Mouse (Mus musculus) A20 (cell line): ENCODE measurements around the gene Dmkn.
"Not testable (repeated sequence)": the region's sequence is repeated elsewhere in the genome, so short reads cannot be mapped to it uniquely, and the experiment has no call there.

Experiments
- DNase-seq: peaks from one replicate; pipeline ENCODE4 v3.0.0-alpha.2; 2011; ENCODE audit warnings: low read depth, low spot score

The Dmkn gene

DNA sequence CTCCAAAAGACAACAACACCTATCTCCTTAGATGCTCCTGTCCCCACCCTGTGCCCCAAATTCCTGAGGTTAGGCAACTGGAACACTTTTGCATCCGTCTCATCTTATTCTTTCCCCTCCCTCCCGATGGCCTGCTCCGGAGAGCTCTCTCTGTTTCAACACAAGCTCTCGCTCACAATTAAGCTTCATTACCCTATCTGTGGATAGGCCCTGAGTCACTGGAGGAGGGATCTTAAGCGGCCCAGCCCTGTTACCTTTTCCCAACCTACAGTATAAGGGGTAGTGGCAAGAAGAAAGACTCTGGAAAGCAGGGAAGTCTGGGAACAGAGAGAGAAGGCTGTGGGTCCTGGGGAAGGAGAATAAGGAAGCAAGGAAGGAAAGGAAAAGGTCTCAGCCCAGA is at the start of gene Dmkn:
Gene Dmkn (plus strand): TSS at position 301 of the 400 bp plus-strand sequence.
- DNase-seq = no peak

DNA sequence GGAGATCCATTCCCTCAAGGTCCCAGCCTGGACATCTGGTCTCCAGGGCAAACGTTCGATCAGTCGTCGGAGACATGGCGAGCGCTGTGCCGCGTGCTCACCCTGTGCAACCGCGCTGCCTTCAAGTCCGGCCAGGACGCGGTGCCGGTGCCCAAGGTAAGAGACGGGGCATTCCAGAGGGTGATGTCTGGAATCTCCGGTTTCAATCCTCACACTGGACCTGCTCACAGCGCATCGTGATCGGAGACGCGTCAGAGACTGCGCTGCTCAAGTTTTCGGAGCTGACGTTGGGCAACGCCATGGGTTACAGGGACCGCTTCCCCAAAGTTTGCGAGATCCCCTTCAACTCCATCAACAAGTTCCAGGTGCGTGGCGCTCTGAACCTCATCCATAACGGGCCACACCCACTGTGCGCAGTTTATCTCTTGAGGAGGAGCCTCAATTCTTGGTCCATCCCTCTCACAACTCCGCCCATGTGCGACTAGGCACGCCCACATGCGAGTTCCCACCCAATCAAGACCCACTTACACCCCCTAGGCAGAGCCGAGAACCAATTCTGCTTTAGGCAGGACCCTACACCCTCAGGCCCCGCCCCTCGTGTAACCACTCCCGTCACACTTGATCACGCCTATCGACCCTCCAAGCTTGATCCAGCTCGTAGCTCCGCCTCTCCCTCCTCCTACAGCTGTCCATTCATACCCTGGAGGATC is 46.4 kb upstream of the Dmkn start:
- peak; percentile 94 for DNase-seq

DNA sequence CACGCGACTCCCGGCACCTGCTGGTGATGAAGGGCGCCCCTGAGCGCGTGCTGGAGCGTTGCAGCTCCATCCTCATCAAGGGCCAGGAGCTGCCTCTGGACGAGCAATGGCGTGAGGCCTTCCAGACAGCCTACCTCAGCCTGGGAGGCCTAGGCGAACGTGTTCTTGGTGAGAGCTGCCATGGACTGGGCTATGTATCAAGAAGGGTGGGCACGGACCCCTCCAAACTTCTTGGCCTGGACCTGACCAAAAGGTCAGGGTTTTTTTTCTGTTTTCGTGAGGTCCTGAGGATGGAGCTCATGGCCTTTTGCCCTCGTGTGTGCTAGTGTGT is 45.9 kb upstream of the Dmkn start:
- DNase-seq = no peak

DNA sequence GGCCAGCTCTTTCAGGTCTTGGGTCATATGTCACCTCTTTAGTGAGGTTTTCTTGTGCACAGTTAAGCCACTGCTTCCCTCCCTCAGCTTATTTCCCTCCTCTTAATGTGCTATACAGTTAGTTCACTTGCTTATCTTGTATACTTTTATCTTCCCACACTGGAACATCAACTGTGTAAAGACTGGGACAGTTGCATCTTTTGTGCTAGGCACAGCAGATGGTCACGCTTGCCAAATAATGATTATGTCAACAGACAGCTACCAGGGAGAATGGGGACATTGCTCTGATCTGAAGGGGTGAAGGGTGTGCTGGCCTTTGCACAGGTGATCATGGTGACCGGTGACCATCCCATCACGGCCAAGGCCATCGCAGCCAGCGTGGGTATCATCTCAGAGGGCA is 43.9 kb upstream of the Dmkn start:
- DNase-seq = no peak

DNA sequence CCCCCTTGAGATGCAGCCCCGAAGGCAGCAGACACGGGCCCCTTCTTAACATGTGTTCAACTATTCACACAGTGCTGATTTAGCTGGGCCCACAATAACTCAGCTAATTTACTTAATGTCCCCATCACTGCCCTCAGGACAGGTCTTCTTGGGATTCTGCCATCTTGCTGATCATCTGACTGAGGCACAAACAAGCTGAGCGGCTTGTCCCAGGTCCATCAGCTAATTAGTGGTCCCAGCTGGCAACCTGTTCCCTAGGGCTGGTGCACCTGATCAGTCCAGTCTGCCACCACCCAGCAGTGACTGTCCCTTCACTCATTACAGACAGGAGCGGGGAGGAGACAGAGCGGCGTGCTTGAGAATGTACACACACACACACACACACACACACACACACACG is 42.3 kb upstream of the Dmkn start:
- DNase-seq = no peak

DNA sequence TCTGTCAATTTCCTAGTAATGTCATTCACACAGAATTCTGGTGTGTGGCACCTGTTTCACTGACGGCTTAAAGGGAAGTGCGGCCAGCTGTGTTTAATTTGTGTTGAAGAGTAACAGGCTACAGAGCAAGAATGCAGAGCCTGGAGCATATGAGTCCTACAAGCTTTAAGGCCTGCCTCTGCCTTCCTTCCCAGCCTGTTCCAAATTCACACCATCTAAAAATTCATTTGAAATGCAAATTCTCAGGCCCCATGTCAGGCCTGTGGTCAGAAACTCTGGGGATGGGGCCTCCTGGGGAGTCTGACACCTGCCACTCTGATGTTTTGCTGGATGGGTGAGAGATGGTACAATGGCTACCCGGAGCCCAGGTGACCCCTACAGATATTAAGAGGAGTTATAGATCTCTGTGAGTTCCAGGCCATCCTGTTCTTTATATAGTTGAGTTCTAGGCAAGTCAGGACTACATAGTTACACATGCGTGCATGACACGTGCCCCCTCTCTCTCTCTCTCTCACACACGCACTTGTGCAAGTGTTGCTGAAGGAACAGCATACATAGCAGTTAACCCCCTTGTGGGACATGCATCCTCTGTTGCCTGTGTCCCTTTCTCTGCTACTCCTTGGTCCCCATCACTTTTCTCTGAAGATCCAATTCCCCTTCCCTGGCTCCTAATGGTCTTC is 40.1 kb upstream of the Dmkn start:
- peak; percentile 76 for DNase-seq

DNA sequence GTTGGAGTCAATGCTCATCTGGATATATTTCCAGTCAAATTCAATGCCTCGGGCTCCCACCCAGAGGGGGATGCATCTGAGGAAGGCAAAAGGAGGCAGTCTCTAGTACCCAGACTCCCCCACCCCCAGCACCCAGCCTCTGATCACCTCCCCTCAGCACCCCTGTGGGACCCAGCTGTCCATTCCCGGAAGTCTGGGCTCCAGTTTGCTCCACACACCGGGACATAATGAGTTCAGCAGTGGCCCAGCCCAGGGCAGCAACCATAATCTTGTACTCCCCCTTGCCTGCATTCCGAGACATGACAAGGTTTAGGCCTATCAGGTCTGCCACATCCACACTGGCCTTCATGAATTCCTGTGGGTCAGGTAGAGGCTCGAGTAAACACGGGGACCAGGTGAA is 35.3 kb upstream of the Dmkn start:
- DNase-seq = no peak

DNA sequence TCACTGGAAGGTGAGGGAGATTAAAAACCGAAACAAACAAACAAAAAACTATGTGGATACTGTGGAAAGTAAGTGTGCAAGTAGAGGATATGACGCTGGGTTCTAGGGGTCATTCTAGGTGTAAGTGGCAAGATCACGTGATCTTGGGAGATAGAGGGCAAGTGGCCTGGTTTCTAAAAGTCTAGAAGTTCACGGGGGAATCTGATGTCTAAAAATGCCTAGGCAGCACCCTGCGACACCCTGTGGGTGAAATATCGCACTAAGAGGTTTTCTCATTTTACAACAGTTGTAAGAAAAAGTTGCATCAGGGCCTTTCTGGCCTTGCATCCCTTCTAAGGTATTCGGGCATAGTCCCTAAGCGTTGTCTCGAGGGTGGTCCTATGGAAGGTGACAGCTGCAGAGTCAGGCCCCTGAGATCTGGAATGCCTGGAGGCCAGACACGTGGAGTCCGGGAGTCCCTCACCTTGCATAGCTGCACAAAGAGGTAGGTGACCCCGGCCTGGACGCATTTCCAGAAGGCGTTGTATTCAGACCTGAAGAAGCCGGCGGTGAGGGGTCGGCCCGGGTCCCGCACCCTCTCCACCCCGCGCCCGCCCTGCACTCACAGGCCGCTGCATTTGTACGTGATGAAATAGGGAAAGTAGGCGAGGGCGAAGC is 34.7 kb upstream of the Dmkn start:
- DNase-seq = no peak

DNA sequence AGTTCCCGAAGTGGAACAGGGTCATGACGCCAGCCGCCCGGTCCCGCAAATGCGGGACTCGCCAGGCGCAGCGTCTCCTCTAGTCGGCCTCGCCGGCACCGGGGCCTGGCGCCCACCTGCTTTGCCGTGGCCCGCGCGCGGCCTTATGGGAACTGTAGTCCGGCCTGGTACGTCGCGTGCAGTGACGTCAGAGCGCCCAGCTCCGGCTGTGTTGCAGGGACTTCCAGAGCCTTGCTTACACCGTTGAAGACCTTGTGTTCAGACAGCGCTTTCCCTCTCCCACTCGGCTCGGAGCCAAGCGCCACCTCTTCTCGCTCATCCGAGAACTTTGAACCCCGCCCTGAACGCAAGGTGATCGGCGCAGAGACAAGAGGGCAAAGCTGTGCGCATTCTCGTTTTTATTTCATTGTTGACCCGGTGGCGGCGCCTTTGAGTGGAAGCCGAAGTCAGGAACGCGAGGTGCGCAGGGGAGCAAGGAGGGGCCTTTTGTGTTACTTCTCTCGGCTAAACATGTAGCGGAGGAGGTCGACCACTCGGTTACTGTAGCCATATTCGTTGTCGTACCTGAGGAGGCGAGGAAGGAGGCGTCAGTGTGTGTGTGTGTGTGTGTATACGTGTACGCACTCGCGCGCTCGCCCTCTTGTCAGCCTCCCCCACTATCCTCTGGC is 34.0 kb upstream of the Dmkn start, which contains the start of gene Tmem147:
Gene Tmem147 (minus strand): TSS at position 145 of the 668 bp plus-strand sequence.
- peak; percentile 97 for DNase-seq

DNA sequence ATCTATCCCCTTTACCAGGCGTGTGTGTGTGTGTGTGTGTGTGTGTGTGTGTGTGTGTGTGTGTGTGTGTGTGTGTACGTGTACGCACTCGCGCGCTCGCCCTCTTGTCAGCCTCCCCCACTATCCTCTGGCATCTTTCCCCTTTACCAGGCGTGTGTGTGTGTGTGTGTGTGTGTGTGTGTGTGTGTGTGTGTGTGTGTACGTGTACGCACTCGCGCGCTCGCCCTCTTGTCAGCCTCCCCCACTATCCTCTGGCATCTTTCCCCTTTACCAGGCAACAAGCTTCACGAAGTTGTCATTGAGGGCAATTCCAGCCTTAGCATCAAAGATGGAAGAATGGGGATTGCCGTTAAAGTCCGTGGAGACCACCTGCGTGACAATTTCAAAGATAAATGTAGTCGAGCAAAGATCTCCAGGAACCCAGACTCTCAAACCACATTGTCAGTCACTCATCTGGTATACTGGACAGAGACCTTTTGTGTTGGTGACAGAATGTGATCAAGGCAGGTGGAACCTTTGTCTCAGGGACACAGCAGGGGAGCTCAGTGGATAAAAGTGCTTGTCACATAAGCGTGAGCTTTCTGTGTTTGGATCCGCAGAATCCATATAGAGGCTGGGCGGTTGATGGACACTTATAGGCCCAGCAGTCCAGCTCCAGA is 33.4 kb upstream of the Dmkn start:
- DNase-seq = peak; percentile 36

DNA sequence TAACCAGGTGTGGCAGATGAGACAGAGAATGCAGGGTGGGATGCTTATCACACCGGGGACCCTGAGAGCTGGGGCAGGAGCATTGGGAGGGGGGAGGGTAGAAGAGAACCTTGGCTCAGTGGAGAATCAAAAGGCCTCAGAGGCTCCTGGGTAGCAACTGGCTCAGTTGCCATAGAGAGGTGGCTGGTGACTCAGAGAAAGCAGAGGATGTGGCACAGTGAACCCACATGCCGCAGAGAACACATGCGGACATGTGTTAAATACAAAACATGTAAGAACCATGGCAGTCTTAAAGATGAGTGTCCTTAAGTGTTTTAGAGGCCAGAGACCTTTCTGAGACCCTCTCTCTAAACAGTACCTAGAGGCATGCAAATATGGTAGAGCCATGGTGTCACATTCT is 27.3 kb upstream of the Dmkn start:
- DNase-seq = no peak

DNA sequence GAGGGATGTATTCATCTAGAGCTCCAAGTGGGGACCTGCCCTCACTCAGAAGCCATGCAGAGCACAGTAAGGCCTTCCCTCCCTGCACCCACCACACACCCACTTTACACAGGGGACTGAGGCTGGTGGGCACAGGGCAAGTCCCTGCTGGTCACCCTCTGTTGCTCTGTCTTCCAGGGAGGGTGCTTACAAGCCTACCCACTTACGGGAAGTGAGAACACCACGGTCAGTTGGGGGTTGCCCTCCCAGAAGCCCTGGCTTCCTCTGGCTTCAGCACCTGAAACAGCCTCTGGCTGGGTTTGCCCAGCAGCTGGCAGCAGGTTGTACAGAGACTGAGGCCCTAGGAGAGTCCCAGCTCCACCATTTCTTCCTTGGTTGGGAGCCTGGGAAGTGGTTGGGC is 21.0 kb upstream of the Dmkn start:
- DNase-seq = peak; percentile 74

DNA sequence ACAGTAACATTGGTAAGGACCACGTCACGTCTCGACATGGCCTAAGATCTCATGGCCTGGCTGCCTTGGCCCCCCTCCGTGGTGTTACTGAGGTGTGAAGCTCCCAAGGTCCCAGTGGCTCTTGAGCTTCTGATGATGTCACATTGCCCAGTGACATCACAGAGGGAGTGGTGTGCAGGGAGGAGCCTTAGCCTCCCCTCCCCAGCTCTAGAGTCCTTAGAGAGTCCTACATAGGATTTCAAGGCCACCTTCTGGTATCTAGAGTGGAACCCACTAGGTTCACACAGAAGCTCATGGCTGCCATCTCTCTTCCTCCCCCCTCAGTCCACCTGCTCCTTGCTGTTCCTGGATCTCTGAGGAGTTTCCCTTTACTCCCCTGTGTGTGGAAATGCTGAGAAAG is 19.9 kb upstream of the Dmkn start, which contains the start of gene Gapdhs:
Gene Gapdhs (minus strand): TSS at position 65 of the 400 bp plus-strand sequence.
- DNase-seq = not testable (repeated sequence)

DNA sequence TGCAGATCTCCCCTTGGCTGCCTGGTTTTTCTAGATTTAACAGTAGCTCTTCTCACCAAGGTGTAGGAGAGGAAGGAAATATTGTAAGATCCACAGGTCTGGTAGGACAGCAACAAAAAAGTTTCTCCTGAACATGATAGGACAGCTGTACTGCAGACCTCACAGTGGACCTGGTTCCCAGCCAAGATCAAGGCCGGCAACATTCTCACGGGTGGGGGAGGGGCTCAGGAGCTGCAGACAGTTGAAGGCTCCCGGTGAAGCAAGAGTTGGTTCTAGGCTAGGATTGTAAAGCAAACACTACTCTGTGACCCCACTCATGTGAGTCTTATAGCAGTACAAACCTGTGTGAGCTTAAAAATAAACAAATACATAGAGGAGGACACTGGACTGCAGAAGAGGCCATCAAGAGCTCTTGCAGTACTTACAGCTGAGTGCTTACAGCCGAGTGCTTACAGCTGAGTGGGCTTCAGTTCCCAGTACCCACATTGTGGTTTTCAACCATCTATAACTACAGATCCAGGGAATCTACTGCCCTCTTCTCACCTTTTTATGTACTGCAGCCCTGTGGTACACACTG is 19.4 kb upstream of the Dmkn start:
- no peak for DNase-seq

DNA sequence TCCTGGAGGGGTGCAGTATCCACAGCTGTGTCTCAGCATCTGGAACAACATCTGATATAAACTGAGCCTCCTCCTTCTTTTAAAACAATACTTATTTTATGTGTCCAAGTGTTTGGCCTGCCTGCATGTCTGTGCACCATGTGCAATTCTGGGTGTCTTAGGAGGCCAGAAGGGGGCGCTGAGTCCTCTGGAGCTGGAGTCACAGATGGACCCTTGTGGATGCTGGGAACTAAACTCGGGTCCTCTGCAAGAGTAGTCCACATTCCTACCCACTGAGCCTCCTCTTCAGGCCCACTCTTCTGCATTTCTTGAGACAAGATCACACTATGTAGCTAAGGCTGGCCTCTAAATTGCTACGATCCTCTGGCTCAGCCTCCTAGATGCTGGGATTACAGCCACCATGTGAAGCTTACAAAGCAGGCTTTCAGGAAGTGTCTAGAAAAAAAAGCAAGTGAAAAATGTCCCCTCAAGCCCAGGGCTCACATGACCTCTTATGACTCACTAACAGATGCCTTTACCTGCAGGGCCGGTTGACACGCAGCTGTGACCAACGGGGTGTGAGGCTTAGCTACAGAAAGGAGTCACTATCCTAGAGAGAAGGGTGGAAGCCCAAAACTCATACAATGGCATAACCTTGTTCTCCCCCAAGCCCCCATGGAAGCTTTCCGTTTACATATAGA is 15.9 kb upstream of the Dmkn start:
- DNase-seq = no peak

DNA sequence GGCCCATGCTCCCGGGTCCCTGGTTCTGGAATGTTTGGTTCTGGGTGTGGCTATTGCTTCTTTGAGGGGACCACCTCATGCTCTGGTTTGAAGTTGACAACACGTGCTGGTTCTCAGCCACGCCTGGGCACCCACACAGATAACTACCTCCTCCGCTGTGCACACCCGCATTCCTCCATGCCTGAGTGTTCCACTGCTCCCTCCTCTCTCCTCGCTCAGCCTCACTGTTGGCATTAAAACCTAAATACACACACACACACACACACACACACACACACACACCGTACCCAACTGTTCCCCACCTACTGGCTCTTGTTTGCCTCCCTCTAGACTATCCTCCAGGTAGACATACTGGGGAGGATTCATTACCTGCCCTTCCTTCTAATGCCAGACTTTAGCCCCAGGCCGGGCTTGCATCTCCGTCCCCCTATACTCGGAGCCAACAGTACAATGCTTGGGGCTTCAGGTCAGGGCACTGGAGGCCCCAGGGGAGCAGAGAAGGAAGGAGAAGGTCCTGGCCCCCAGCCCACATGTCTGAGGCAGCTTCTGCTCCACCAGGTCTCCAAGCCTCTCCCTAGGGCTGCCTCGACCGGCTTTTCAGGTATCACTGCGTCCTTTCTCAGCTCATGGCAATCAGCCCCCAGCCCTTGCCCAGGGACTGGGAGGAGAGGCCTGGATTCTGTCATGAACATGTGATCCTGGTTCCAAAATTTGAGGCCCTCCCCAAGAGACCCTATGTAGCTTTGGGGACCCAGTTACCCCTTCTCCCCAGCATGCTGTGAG is 13.5 kb upstream of the Dmkn start:
- no peak for DNase-seq

DNA sequence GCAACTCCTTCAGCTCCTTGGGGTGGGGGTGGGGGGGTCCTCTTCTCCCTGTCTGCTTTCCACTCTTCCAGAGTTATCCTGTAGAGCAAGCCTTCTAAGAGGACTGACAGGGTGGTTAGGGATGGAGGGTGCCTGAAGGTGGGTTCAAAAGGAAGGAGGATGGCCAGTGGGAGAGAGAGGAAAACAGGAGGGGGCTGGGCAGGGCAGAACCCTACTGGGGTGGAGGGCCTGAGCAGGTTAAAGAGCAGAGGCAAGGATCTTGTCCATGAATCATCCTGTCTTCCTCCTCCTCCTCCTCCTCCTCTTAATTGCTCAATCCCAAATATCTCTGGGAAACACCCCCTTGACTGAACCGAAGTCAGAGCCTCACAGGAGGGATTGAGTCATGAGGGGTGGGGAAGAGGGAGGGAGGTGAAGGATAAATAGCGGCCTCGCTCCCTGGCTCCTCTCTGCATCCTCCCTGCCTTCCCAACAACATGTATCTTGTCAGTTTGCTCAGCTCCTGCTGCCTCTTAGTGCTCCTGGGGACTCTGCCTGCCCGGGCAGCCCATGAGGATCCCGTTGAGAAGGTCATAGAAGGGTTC is 12.4 kb upstream of the Dmkn start, which contains the start of gene Sbsn:
Gene Sbsn (plus strand): TSS at position 386 of the 584 bp plus-strand sequence.
- no peak for DNase-seq

DNA sequence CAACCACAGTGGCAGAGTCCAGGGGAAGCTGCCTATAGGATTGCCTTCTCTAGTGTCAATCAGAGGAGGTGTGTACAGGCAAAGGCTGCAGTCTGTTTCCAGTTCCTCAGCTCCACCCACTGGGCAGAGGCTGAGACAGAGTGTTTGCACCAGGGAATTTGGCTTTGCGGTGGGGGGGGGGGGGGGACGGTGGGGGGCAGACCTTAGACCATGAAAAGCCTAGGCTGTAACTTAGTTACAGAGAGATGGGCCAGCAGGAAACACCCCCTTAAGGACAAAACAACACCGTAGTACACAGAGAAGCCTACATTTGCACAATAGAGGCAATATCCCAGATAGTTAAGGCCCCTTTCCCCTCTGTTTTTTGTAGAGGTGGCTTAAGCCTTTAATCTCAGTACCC is 6.6 kb upstream of the Dmkn start:
- no peak for DNase-seq

DNA sequence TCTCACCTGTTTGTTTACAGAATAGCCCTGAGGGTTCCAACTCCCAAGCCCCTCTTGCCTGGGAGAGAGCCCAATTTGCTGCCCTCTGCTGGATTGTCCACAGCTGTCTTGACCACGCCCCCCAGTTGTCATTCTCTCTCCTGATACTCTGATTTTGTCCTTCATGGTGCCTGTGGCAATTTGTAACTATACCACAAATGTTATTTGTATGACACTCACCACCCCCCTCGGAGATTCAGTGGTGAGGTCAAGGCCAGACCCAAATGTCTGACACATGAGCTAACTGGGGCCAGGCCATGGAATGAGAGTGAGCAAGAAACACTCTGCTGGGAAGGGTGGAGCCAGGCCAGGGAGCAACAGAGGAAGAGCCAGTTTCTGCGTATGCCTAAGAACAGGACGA is 4.7 kb upstream of the Dmkn start:
- peak; percentile 41 for DNase-seq
